Mouse (Mus musculus) neural tube, embryonic 15.5 days (tissue): ENCODE data around the gene Rabep2. TPM values are rescaled to one million over a fixed set of nuclear protein-coding genes. Genes with fewer than 3 reads are reported as not detected.

Experiments used
- ATAC-seq: fragments of 200-750 bp; cut with Nextera tagmentation; 2 replicates; pipeline ENCODE4 v1.8.0; 2017; ENCODE audit warnings: mild to moderate bottlenecking, moderate TSS enrichment, moderate library complexity; ENCODE audit not compliant: low FRiP score
- H3K27ac ChIP-seq: fragments of 300-500 bp; sonication (generic); replicated peaks from 2 replicates; pipeline ENCODE4 v1.5.1; 2015; ENCODE audit warnings: mild to moderate bottlenecking, inconsistent platforms
- H3K27me3 ChIP-seq: fragments of 300-500 bp; sonication (generic); replicated peaks from 2 replicates; pipeline ENCODE4 v1.6.1; 2015; ENCODE audit warnings: inconsistent platforms
- H3K36me3 ChIP-seq: fragments of 300-500 bp; sonication (generic); 2 replicates; pipeline ENCODE4 v1.6.1; 2015; ENCODE audit warnings: inconsistent platforms
- H3K4me1 ChIP-seq: fragments of 300-500 bp; sonication (generic); 2 replicates; pipeline ENCODE4 v1.6.1; 2015; ENCODE audit warnings: inconsistent platforms
- H3K4me2 ChIP-seq: fragments of 300-500 bp; sonication (generic); 2 replicates; pipeline ENCODE4 v1.6.1; 2015; ENCODE audit warnings: inconsistent platforms, mild to moderate bottlenecking, moderate library complexity
- H3K4me3 ChIP-seq: fragments of 300-500 bp; sonication (generic); replicated peaks from 2 replicates; pipeline ENCODE4 v1.5.1; 2015; ENCODE audit warnings: mild to moderate bottlenecking, inconsistent platforms
- H3K9ac ChIP-seq: fragments of 300-500 bp; sonication (generic); replicated peaks from 2 replicates; pipeline ENCODE4 v1.6.1; 2015; ENCODE audit warnings: mild to moderate bottlenecking, inconsistent platforms
- H3K9me3 ChIP-seq: fragments of 300-500 bp; sonication (generic); replicated peaks from 2 replicates; pipeline ENCODE4 v1.6.1; 2016; ENCODE audit warnings: inconsistent platforms
- whole genome bisulfite sequencing: fragments of 180-500 bp; shearing (Covaris S2); methylation state at CpG from one replicate; pipeline ENCODE4 v1.1.7; 2015; ENCODE audit warnings: mixed read lengths; 5-methylcytosine and 5-hydroxymethylcytosine counted together
- polyA plus RNA-seq: library from polyadenylated mRNA; unstranded; fragments of >200 nt; fragmentation: Nextera tagmentation; extraction: Ambion mirVana; gene quantifications from 2 replicates; pipeline ENCODE4 v1.2.1, GENCODE M21; 2015

Gene Rabep2
- polyA plus RNA-seq, 1 experiment from 2014 or later, result 22.2 TPM

- no peak overlapping the region for H3K27ac ChIP-seq
- H3K4me2 ChIP-seq, result no peak overlapping the region
- H3K4me1 ChIP-seq, result no peaks in the 10 kb centered on the region
- H3K9ac ChIP-seq, result no peak overlapping the region
- H3K27me3 ChIP-seq, result no peaks in the 10 kb centered on the region
- 92% methylated on average over 3 of the region's 3 CpGs for WGBS
- peaks cover 24% of the 10 kb centered on the region; the same call in 1 of the 2 replicates for H3K36me3 ChIP-seq
- H3K9me3 ChIP-seq, result no peaks in the 10 kb centered on the region
- H3K4me3 ChIP-seq, result no peak overlapping the region
- ATAC-seq, result no peak
Observed at GRCm38 (mm10) chr7:126435801-126436200, 7.2 kb downstream of the Rabep2 start.

GRCm38 (mm10) chr7:126436851-126437250 is 8.3 kb downstream of the Rabep2 start:
- no peaks in the 10 kb centered on the region for H3K27me3 ChIP-seq
- H3K9ac ChIP-seq, result no peak overlapping the region
- peaks cover 26% of the 10 kb centered on the region for H3K36me3 ChIP-seq
- H3K4me2 ChIP-seq, result no peak overlapping the region
- no peaks in the 10 kb centered on the region for H3K9me3 ChIP-seq
- 20% methylated on average over 8 of the region's 8 CpGs for WGBS
- ATAC-seq, result no peak
- no peaks in the 10 kb centered on the region for H3K4me1 ChIP-seq
- no peak overlapping the region for H3K4me3 ChIP-seq
- no peak overlapping the region for H3K27ac ChIP-seq

GRCm38 (mm10) chr7:126440134-126440533 is 11.6 kb downstream of the Rabep2 start:
- no peaks in the 10 kb centered on the region for H3K9me3 ChIP-seq
- no peaks in the 10 kb centered on the region for H3K4me1 ChIP-seq
- H3K4me3 ChIP-seq, result no peak overlapping the region
- no peak overlapping the region for H3K4me2 ChIP-seq
- H3K27ac ChIP-seq, result no peak overlapping the region
- H3K27me3 ChIP-seq, result no peaks in the 10 kb centered on the region
- H3K36me3 ChIP-seq, result peaks cover 43% of the 10 kb centered on the region
- no peak for ATAC-seq
- H3K9ac ChIP-seq, result no peak overlapping the region
- WGBS, result 72% methylated on average over 9 of the region's 9 CpGs

GRCm38 (mm10) chr7:126443997-126444396 is 15.4 kb downstream of the Rabep2 start:
- H3K9ac ChIP-seq, result no peak overlapping the region
- no peaks in the 10 kb centered on the region for H3K9me3 ChIP-seq
- no peak overlapping the region for H3K27ac ChIP-seq
- whole genome bisulfite sequencing, result 94% methylated on average over 10 of the region's 10 CpGs
- no peak overlapping the region for H3K4me3 ChIP-seq
- no peak overlapping the region for H3K4me2 ChIP-seq
- ATAC-seq, result no peak
- H3K27me3 ChIP-seq, result no peaks in the 10 kb centered on the region
- no peaks in the 10 kb centered on the region for H3K4me1 ChIP-seq
- H3K36me3 ChIP-seq, result peaks cover 59% of the 10 kb centered on the region

GRCm38 (mm10) chr7:126444536-126444935 is 16.0 kb downstream of the Rabep2 start:
- Histone ChIP-seq H3K4me2 (no peak overlapping the region), H3K27me3 (no peaks in the 10 kb centered on the region), H3K4me3 (no peak overlapping the region), H3K4me1 (no peaks in the 10 kb centered on the region), H3K27ac (no peak overlapping the region), H3K9ac (no peak overlapping the region), H3K36me3 (peaks cover 59% of the 10 kb centered on the region), H3K9me3 (no peaks in the 10 kb centered on the region)
- ATAC-seq, result no peak
- WGBS, result 97% methylated on average over 9 of the region's 9 CpGs

- H3K36me3 ChIP-seq, result peaks cover 56% of the 10 kb centered on the region
- no peak overlapping the region for H3K4me2 ChIP-seq
- 93% methylated on average over 15 of the region's 15 CpGs for WGBS
Observed at GRCm38 (mm10) chr7:126445104-126445815, 16.7 kb downstream of the Rabep2 start.

GRCm38 (mm10) chr7:126446217-126446616 is 17.7 kb downstream of the Rabep2 start:
- no peak overlapping the region for H3K27ac ChIP-seq
- H3K4me1 ChIP-seq, result no peaks in the 10 kb centered on the region
- H3K9me3 ChIP-seq, result no peaks in the 10 kb centered on the region
- H3K4me3 ChIP-seq, result no peak overlapping the region
- H3K36me3 ChIP-seq, result peaks cover 55% of the 10 kb centered on the region
- no peak overlapping the region for H3K4me2 ChIP-seq
- no peak overlapping the region for H3K9ac ChIP-seq
- 95% methylated on average over 21 of the region's 21 CpGs for WGBS
- no peaks in the 10 kb centered on the region for H3K27me3 ChIP-seq
- ATAC-seq, result no peak

More at GRCm38 (mm10) chr7:126445104-126445815, 16.7 kb downstream of the Rabep2 start:
- ATAC-seq, result no peak
- Histone ChIP-seq H3K9ac (no peak overlapping the region), H3K4me3 (no peak overlapping the region), H3K27ac (no peak overlapping the region), H3K27me3 (no peaks in the 10 kb centered on the region), H3K4me1 (no peaks in the 10 kb centered on the region), H3K9me3 (no peaks in the 10 kb centered on the region)

- ATAC-seq, result no peak
- H3K27ac ChIP-seq, result no peak overlapping the region
- H3K9me3 ChIP-seq, result no peaks in the 10 kb centered on the region
- H3K4me2 ChIP-seq, result no peak overlapping the region
- peaks cover 39% of the 10 kb centered on the region for H3K36me3 ChIP-seq
- no peak overlapping the region for H3K4me3 ChIP-seq
- no peaks in the 10 kb centered on the region for H3K4me1 ChIP-seq
- no peak overlapping the region for H3K9ac ChIP-seq
- WGBS, result 87% methylated on average over 19 of the region's 19 CpGs
- no peaks in the 10 kb centered on the region for H3K27me3 ChIP-seq
Observed at GRCm38 (mm10) chr7:126448481-126448880, 19.9 kb downstream of the Rabep2 start.

- Histone ChIP-seq H3K36me3 (peaks cover 28% of the 10 kb centered on the region), H3K9ac (no peak overlapping the region), H3K27ac (no peak overlapping the region), H3K27me3 (no peaks in the 10 kb centered on the region), H3K9me3 (no peaks in the 10 kb centered on the region), H3K4me2 (no peak overlapping the region), H3K4me3 (no peak overlapping the region), H3K4me1 (no peaks in the 10 kb centered on the region)
- ATAC-seq, result no peak
- WGBS, result 92% methylated on average over 18 of the region's 18 CpGs
Observed at GRCm38 (mm10) chr7:126449991-126450390, 21.4 kb downstream of the Rabep2 start.

GRCm38 (mm10) chr7:126450641-126451040 is 22.1 kb downstream of the Rabep2 start:
- Histone ChIP-seq H3K36me3 (peaks cover 21% of the 10 kb centered on the region), H3K9me3 (no peaks in the 10 kb centered on the region), H3K27ac (no peak overlapping the region), H3K4me2 (no peak overlapping the region), H3K4me1 (no peaks in the 10 kb centered on the region), H3K27me3 (no peaks in the 10 kb centered on the region), H3K4me3 (no peak overlapping the region), H3K9ac (no peak overlapping the region)
- ATAC-seq, result no peak
- WGBS, result 93% methylated on average over 6 of the region's 6 CpGs

- ATAC-seq, result no peak
- Histone ChIP-seq H3K27ac (no peak overlapping the region), H3K36me3 (peaks cover 11% of the 10 kb centered on the region), H3K9me3 (no peaks in the 10 kb centered on the region), H3K4me1 (no peaks in the 10 kb centered on the region), H3K9ac (no peak overlapping the region), H3K4me3 (no peak overlapping the region), H3K27me3 (no peaks in the 10 kb centered on the region), H3K4me2 (no peak overlapping the region)
- 93% methylated on average over 3 of the region's 3 CpGs for WGBS
Observed at GRCm38 (mm10) chr7:126452244-126452643, 23.7 kb downstream of the Rabep2 start.

GRCm38 (mm10) chr7:126453861-126454260 is 25.3 kb downstream of the Rabep2 start:
- Histone ChIP-seq H3K27ac (no peak overlapping the region), H3K4me1 (no peaks in the 10 kb centered on the region), H3K4me2 (no peak overlapping the region), H3K27me3 (no peaks in the 10 kb centered on the region), H3K9ac (no peak overlapping the region), H3K4me3 (no peak overlapping the region), H3K9me3 (no peaks in the 10 kb centered on the region), H3K36me3 (no peaks in the 10 kb centered on the region)
- 54% methylated on average over 7 of the region's 7 CpGs for WGBS
- no peak for ATAC-seq
